Mouse (Mus musculus) forebrain, embryonic 14.5 days (tissue): ENCODE measurements around the gene Asah2. TPM values are rescaled to one million over a fixed set of nuclear protein-coding genes. Genes with fewer than 3 reads are reported as not detected.
A peak's percentile ranks its signal among the peaks of the same experiment; 100 is the strongest.

Source experiments
- ATAC-seq: fragments of 200-750 bp; cut with Nextera tagmentation; 2 replicates; pipeline ENCODE4 v1.8.0; 2017; ENCODE audit warnings: mild to moderate bottlenecking, moderate library complexity
- DNase-seq: peaks from one replicate; pipeline ENCODE4 v3.0.0-alpha.2; 2015; ENCODE audit warnings: low spot score
- H3K27ac ChIP-seq: fragments of 300-500 bp; sonication (generic); 2 replicates; pipeline ENCODE4 v1.5.1; 2014; ENCODE audit warnings: low read depth, mild to moderate bottlenecking, control low read depth, low read length, moderate library complexity
- H3K27me3 ChIP-seq: fragments of 300-500 bp; sonication (generic); replicated peaks from 2 replicates; pipeline ENCODE4 v1.6.1; 2014; ENCODE audit warnings: low read length, control low read depth, mixed read lengths; ENCODE audit not compliant: control insufficient read depth, insufficient read depth
- H3K36me3 ChIP-seq: fragments of 300-500 bp; sonication (generic); 2 replicates; pipeline ENCODE4 v1.6.1; 2014; ENCODE audit warnings: low read length, control low read depth; ENCODE audit not compliant: control insufficient read depth, insufficient read depth
- H3K4me1 ChIP-seq: fragments of 300-500 bp; sonication (generic); 2 replicates; pipeline ENCODE4 v1.6.1; 2014; ENCODE audit warnings: antibody characterized with exemption, low read length, control low read depth; ENCODE audit not compliant: control insufficient read depth, insufficient read depth
- H3K4me2 ChIP-seq: fragments of 300-500 bp; sonication (generic); 2 replicates; pipeline ENCODE4 v1.6.1; 2014; ENCODE audit warnings: mild to moderate bottlenecking, control low read depth, low read length
- H3K4me3 ChIP-seq: fragments of 300-500 bp; sonication (generic); 2 replicates; pipeline ENCODE4 v1.5.1; 2014; ENCODE audit warnings: low read depth, low read length, control low read depth
- H3K9ac ChIP-seq: fragments of 300-500 bp; sonication (generic); 2 replicates; pipeline ENCODE4 v1.6.1; 2014; ENCODE audit warnings: mild to moderate bottlenecking, low read length, control low read depth, moderate library complexity
- H3K9me3 ChIP-seq: fragments of 300-500 bp; sonication (generic); replicated peaks from 2 replicates; pipeline ENCODE4 v1.6.1; 2016; ENCODE audit warnings: low read length, control low read depth, mixed read lengths; ENCODE audit not compliant: control insufficient read depth
- WGBS: fragments of 180-500 bp; shearing (Covaris S2); extraction: QIAGEN DNeasy Blood & Tissue Kit; methylation state at CpG from one replicate; pipeline ENCODE4 v1.1.7; 2014; 5-methylcytosine and 5-hydroxymethylcytosine counted together
- polyA plus RNA-seq: library from polyadenylated mRNA; unstranded; fragments of >200 nt; fragmentation: Nextera tagmentation; extraction: Ambion mirVana; gene quantifications from 2 replicates; pipeline ENCODE4 v1.2.1, GENCODE M21; 2014

The Asah2 gene
- polyA plus RNA-seq, result 0.27 and 0.48 TPM in 2 replicates

- Histone ChIP-seq H3K4me2 (peak within 1 kb of the TSS; percentile 65), H3K36me3 (no peaks in the 10 kb centered on the region), H3K27me3 (no peaks in the 10 kb centered on the region), H3K9me3 (no peaks in the 10 kb centered on the region), H3K9ac (peak within 1 kb of the TSS; percentile 82), H3K27ac (peak within 1 kb of the TSS; percentile 60; the same call in 1 of the 2 replicates), H3K4me3 (peak within 1 kb of the TSS; percentile 51), H3K4me1 (no peaks in the 10 kb centered on the region)
- ATAC-seq (peak; percentile 98), DNase-seq (peak; percentile 79)
- WGBS, result 1% methylated on average over 23 of the region's 28 CpGs
These were observed at the start of gene Asah2 for GRCm38 (mm10) chr19:32107771-32108306. Gene Asah2, minus strand, starts transcription at chr19:32108211.

- H3K4me2 ChIP-seq, result no peak overlapping the region
- no peak for ATAC-seq
- no peak overlapping the region for H3K4me3 ChIP-seq
- no peak overlapping the region for H3K27ac ChIP-seq
- H3K36me3 ChIP-seq, result no peaks in the 10 kb centered on the region
- 92% methylated on average over 6 of the region's 6 CpGs for WGBS
- no peak for DNase-seq
- no peaks in the 10 kb centered on the region for H3K4me1 ChIP-seq
- no peaks in the 10 kb centered on the region for H3K27me3 ChIP-seq
- no peak overlapping the region for H3K9ac ChIP-seq
- H3K9me3 ChIP-seq, result no peaks in the 10 kb centered on the region
These were observed 49.0 kb upstream of the Asah2 start for GRCm38 (mm10) chr19:32157045-32157444.

GRCm38 (mm10) chr19:32152529-32152928, 44.5 kb upstream of the Asah2 start:
- DNase-seq, result no peak
- ATAC-seq, result no peak
- 82% methylated on average over 6 of the region's 6 CpGs for WGBS
- no peak overlapping the region for H3K4me2 ChIP-seq
- H3K36me3 ChIP-seq, result no peaks in the 10 kb centered on the region
- H3K4me3 ChIP-seq, result no peak overlapping the region
- no peaks in the 10 kb centered on the region for H3K4me1 ChIP-seq
- H3K9ac ChIP-seq, result no peak overlapping the region
- no peak overlapping the region for H3K27ac ChIP-seq
- no peaks in the 10 kb centered on the region for H3K9me3 ChIP-seq
- no peaks in the 10 kb centered on the region for H3K27me3 ChIP-seq

- 87% methylated on average over 5 of the region's 5 CpGs for WGBS
- no peak for ATAC-seq
These were observed 40.7 kb upstream of the Asah2 start for GRCm38 (mm10) chr19:32148710-32149109.

GRCm38 (mm10) chr19:32142383-32142782, 34.4 kb upstream of the Asah2 start:
- no peak overlapping the region for H3K27ac ChIP-seq
- ATAC-seq, result no peak
- no peak overlapping the region for H3K4me2 ChIP-seq
- no peak overlapping the region for H3K4me3 ChIP-seq
- H3K36me3 ChIP-seq, result no peaks in the 10 kb centered on the region
- no peaks in the 10 kb centered on the region for H3K27me3 ChIP-seq
- H3K4me1 ChIP-seq, result no peaks in the 10 kb centered on the region
- no peaks in the 10 kb centered on the region for H3K9me3 ChIP-seq
- WGBS, result 89% methylated on average over 6 of the region's 6 CpGs
- no peak for DNase-seq
- no peak overlapping the region for H3K9ac ChIP-seq

More at GRCm38 (mm10) chr19:32148710-32149109, 40.7 kb upstream of the Asah2 start:
- Histone ChIP-seq H3K27me3 (no peaks in the 10 kb centered on the region), H3K4me3 (no peak overlapping the region), H3K4me2 (no peak overlapping the region), H3K9me3 (no peaks in the 10 kb centered on the region), H3K27ac (no peak overlapping the region), H3K4me1 (no peaks in the 10 kb centered on the region), H3K36me3 (no peaks in the 10 kb centered on the region), H3K9ac (no peak overlapping the region)
- DNase-seq, result no peak

GRCm38 (mm10) chr19:32138361-32139088, 30.5 kb upstream of the Asah2 start:
- WGBS, result 87% methylated on average over 14 of the region's 14 CpGs

GRCm38 (mm10) chr19:32137904-32138303, 29.9 kb upstream of the Asah2 start:
- Histone ChIP-seq H3K4me1 (no peaks in the 10 kb centered on the region), H3K27ac (no peak overlapping the region), H3K36me3 (no peaks in the 10 kb centered on the region), H3K9me3 (no peaks in the 10 kb centered on the region), H3K4me3 (no peak overlapping the region), H3K27me3 (no peaks in the 10 kb centered on the region), H3K9ac (no peak overlapping the region), H3K4me2 (no peak overlapping the region)
- 77% methylated on average over 5 of the region's 5 CpGs for WGBS
- ATAC-seq, result no peak
- DNase-seq, result no peak

More at GRCm38 (mm10) chr19:32138361-32139088, 30.5 kb upstream of the Asah2 start:
- Histone ChIP-seq H3K9me3 (no peaks in the 10 kb centered on the region), H3K27ac (no peak overlapping the region), H3K9ac (no peak overlapping the region), H3K27me3 (no peaks in the 10 kb centered on the region), H3K4me3 (no peak overlapping the region), H3K4me2 (no peak overlapping the region), H3K4me1 (no peaks in the 10 kb centered on the region), H3K36me3 (no peaks in the 10 kb centered on the region)
- ATAC-seq, result no peak
- no peak for DNase-seq

GRCm38 (mm10) chr19:32136888-32137625, 29.0 kb upstream of the Asah2 start:
- no peaks in the 10 kb centered on the region for H3K4me1 ChIP-seq
- no peaks in the 10 kb centered on the region for H3K36me3 ChIP-seq
- no peaks in the 10 kb centered on the region for H3K27me3 ChIP-seq
- H3K4me3 ChIP-seq, result no peak overlapping the region
- H3K9ac ChIP-seq, result 0 out of 2 replicates have a peak overlapping the region, but pooled peaks have one; percentile 13
- H3K9me3 ChIP-seq, result no peaks in the 10 kb centered on the region
- 41% methylated on average over 4 of the region's 4 CpGs for WGBS
- ATAC-seq (peak; percentile 48; the same call in 1 of the 2 replicates), DNase-seq (peak; percentile 23)
- no peak overlapping the region for H3K4me2 ChIP-seq
- H3K27ac ChIP-seq, result no peak overlapping the region
